Mouse (Mus musculus) 3134 (cell line): Measurements from ENCODE around the gene Muc1.

Experiments
- DNase-seq: peaks from one replicate; pipeline ENCODE4 v3.0.0-alpha.2; 2011; ENCODE audit warnings: low spot score; ENCODE audit not compliant: insufficient read length; ENCODE audit errors: extremely low read depth

Muc1 gene

GRCm38 (mm10) chr3:89231772-89232275, 3.0 kb downstream of the Muc1 start:
- no peak for DNase-seq

GRCm38 (mm10) chr3:89232614-89233013, 3.8 kb downstream of the Muc1 start:
- no peak for DNase-seq

- peak; percentile 44 for DNase-seq
Observed at GRCm38 (mm10) chr3:89233562-89234110, 4.8 kb downstream of the Muc1 start.

GRCm38 (mm10) chr3:89236516-89236915, 7.7 kb downstream of the Muc1 start:
- DNase-seq = no peak

- no peak for DNase-seq
Observed at GRCm38 (mm10) chr3:89237682-89238081, 8.8 kb downstream of the Muc1 start.

GRCm38 (mm10) chr3:89238494-89238893, 9.6 kb downstream of the Muc1 start:
- DNase-seq = no peak

- no peak for DNase-seq
Observed at GRCm38 (mm10) chr3:89242331-89242895, 13.6 kb downstream of the Muc1 start.

GRCm38 (mm10) chr3:89243609-89244008, 14.8 kb downstream of the Muc1 start:
- no peak for DNase-seq

GRCm38 (mm10) chr3:89244158-89244981, 15.5 kb downstream of the Muc1 start:
- no peak for DNase-seq

GRCm38 (mm10) chr3:89244982-89245687, 16.3 kb downstream of the Muc1 start:
- DNase-seq = no peak

- no peak for DNase-seq
Observed at GRCm38 (mm10) chr3:89245688-89246171, 16.9 kb downstream of the Muc1 start, which contains the start of gene Krtcap2. Gene Krtcap2, plus strand, starts transcription at chr3:89245966.

GRCm38 (mm10) chr3:89246261-89247100, 17.6 kb downstream of the Muc1 start, which contains the start of gene Trim46:
Gene Trim46, minus strand, starts transcription at chr3:89246309.
- peak; percentile 91 for DNase-seq

GRCm38 (mm10) chr3:89247466-89247865, 18.6 kb downstream of the Muc1 start:
- no peak for DNase-seq

GRCm38 (mm10) chr3:89250435-89251040, 21.7 kb downstream of the Muc1 start:
- DNase-seq = no peak

GRCm38 (mm10) chr3:89251365-89251895, 22.6 kb downstream of the Muc1 start:
- DNase-seq = no peak

- DNase-seq = no peak
Observed at GRCm38 (mm10) chr3:89254994-89255393, 26.1 kb downstream of the Muc1 start.

GRCm38 (mm10) chr3:89256177-89256576, 27.3 kb downstream of the Muc1 start:
- no peak for DNase-seq

- no peak for DNase-seq
Observed at GRCm38 (mm10) chr3:89259076-89259475, 30.2 kb downstream of the Muc1 start, which contains the start of gene Dpm3. Gene Dpm3, plus strand, starts transcription at chr3:89259358.

GRCm38 (mm10) chr3:89260211-89260610, 31.4 kb downstream of the Muc1 start:
- DNase-seq = no peak
